Mouse (Mus musculus) gastrocnemius, adult 8-10 months (tissue): ENCODE data around the gene Dlg2. TPM values are rescaled to one million over a fixed set of nuclear protein-coding genes. Genes with fewer than 3 reads are reported as not detected.

Source experiments
- DNase-seq, 2 experiments: peaks; one replicate each; pipeline ENCODE4 v3.0.0; 2022; ENCODE audit warnings: low spot score in 2 of 2
- total RNA-seq, 4 experiments: library from RNA; stranded (reverse); gene quantifications; 2 replicates each; pipeline ENCODE4 v1.2.4; 2022

Gene Dlg2
- total RNA-seq, 4 experiments from 2014 or later, result 0.21 to 0.94 (median 0.48) TPM

DNA sequence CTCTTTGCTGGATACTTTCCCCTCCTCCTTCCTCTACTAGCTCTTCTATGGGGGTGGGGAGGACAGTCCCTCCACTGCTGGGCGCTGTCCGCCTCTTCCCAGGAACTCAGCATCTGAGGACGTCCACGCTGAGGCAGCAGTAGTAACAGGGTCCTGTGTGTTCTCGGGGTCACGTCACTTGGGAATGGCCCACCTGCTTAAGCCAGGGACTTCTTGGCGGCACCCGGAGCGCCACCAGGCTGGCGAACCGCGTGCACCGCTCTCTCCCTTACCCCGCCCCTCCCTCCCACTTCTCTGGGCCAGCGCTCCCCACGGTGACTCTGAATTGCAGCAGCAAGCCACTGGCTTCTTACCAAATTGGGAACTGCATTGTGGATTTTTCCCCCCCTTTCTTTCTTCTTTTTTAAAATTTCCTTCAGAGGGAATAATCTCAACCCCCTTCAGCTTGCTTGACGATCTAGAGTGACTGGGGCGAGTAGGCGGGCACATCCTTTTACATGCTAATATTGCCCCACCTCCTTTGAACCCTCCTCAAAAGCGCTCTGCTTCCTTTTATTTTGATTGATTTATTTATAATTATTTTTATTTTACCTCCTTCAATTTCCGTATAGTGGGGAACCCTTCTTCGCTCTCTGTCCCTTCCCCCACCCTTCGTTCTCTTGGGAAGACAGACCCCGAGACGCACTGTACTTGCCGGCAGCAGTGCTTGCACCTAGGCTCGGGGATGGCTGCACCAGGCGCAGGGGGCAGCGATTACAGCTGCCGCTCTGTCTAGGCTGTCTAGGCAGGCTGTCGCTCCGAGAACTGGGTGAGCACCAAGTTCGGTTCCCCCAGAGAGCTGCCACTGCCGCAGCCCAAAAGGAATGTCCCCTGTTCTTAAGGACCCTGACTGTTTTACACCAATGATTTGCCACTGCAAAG, 785.8 kb downstream of the Dlg2 start:
- DNase-seq, result no peak

DNA sequence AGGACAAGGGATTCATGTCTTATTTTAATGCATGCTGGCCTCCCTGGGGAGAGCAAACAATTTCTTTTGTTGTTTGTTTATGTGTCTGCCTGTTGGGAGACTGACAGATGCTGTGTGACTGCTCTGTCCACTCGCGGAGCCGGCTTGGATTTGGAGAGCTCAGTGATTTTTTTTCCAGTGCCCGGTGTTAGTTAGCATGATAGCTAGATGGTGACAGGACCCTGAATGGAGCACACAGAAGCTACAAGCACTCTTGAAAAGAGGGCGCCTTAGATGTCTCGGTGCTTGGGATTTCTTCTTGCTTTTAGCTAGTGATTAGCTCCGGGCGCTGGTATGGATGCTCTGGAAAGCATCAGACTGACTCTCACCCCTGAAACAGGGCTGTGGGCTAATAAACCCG, 786.5 kb downstream of the Dlg2 start:
- DNase-seq, result no peak

DNA sequence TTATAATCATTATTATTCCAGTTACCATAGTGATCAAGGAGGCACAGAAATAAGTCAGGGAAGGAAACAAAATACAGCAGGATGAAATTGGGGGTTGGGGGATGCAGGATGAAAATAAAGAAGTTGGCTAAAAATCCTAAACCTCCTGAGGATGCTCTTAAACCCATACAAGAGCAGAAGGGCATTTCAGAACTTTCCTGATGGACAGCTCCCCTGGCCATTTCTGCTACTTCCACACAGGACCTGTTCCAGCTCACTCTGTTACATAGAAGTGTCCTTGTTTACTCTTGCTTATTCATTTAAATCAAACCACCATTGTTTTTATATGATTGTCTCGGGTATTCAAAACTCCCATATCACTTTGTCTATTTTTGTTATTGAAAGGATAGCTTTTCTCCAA, 791.3 kb downstream of the Dlg2 start:
- DNase-seq, result no peak

DNA sequence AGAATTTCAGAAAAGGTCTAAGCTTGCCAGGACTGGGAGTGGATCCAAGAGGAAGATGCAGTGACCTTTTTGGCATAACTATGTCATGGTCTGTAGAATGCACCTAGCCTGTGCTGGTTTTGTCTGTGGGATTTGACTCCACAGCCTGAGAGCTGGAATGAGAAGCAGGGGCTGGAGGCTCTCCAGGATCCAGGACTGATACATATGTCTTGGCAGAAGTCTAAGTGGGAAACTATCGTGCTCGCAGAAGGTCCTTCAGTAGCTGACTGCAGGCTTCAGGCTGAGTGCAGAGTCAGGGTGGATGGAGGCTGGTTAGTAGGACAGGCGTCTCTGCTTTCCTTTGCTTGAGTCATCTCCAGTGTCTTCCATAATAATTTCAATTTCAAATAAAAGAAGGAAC, 807.7 kb downstream of the Dlg2 start:
- DNase-seq, result no peak

DNA sequence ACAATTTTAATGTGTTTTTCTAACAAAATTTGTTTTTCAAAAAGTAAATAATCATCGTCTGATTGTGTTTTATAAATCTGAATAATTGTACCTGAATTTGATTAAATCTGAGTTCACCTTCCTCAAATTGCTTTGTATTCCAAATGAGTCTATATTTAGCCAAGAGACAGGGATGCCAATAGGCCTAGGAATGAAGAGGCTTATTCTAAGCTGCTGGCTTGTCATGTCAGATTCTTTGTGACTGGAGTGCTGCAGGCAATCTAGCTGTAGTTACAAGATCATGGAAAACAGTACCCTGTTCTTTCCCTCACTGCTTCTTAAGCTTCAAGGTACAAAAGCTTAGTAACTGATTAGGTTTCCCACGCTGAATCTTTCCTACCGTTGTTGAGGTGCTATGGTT, 811.9 kb downstream of the Dlg2 start:
- no peak for DNase-seq

DNA sequence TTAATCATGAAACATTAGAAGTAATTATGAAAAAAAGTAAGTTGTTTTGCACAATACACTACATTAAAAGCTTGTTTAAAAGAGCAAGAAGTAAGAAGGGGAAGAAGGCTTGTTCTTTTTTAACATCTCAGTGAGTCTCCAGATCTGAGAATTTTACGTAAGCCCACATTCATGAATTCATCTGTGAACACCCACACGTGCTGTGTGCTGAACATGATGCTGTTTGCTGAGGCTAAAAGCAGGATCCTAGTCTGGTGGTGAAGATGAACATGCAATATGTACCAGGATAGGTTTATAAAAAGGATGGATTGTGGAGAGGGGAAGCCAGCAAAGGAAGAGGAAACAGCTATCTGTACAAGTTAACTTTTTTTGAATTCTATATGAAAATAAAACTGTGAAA, 819.7 kb downstream of the Dlg2 start:
- DNase-seq, result no peak

DNA sequence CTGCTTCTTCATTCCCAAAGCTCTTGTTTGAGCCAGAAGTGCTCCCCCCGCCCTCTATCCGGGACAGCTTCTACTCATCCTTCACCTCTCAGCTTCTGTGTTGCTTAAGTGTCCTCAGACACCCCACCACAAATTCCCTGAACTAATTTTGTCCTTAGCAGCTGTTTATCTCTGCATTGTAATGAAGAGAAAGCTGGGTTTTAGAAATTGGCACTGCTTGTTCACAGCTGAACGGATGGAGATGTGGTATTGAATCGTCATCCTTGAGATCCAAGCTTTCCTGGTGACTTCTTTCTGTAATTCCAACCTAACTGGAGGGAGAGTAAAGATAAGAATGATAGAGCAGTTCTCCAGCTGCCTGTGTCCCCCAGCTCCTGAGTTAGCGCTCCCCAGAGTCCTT, 834.7 kb downstream of the Dlg2 start:
- DNase-seq, result no peak

DNA sequence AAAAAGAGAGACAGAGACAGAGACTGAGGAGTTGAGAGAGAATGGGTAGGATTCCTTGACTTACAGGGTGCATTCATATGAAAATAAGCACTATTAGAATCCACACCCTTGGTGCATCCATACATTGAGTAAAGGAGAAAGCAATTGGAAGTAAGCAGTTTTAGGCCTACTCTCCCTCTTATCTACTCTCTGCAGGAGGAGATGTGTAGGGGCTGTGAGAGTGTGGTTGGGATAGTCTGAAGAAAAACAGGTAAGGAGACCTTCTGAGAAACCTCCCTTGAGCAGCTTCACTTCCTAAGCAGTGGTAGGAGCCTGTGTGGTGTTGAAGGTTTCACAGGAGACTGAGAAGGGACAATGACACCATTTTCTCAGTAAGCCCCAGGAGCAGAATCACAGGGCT, 868.6 kb downstream of the Dlg2 start:
- DNase-seq, result no peak

DNA sequence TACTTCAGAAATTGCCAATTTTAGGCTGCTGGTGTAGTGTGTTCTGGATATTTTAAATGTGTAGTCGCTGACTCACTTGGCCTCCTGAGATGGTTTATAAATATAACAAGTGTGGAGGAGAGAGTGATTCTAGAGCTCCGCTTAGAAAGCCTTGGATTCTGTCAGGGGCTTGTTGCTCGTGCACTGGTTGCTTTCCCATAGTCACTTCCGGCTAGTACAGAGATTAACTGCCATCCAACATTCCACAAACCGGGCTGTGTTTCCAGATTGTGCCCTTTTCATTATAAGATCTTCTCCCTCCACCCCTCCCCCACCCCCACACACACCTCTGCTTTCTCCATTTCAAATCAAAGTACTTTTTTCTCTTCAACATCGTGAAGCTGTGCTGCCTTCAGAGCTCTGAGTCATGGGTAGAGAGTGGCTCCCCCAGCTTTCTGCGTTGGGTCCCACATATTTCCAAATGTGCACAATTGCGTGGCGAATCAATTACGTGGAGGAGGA, 893.4 kb downstream of the Dlg2 start:
- no peak for DNase-seq

DNA sequence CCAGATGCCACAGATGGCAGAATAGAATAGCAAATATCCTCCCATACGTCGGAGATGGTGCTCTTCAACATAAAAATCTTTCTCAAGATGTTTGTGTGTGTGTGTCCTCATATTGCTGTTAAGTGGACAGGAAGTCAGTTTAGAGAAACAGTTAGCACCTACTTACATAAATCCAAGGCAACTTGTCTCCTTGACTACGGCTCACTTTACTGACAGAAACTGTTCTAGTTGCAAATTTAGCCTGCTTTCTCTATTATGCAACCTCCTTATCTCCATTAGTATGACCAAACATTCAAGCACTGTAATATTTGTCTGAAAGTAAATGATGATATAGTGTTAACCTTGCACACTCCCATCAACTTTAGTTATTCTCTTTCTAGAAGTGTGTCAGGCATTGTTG, 905.8 kb downstream of the Dlg2 start:
- no peak for DNase-seq

DNA sequence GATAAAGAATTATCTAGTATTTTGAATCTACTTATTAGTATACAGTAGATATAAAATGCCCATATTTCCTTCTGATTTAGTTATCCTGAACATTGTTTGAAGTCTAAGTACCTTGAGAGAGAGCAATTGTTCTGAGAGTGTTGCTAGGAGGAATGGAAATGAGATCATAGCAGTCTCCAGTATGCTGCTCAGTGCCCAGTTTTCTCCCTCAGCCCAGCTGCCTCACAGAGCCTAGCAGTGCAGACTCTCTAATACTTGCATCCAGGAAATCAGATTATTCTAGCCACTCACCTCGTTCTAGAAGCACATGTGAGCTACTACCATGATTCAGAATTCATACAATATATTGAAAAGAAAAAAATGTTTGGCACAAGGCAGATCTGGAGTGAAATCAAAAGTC, 907.4 kb downstream of the Dlg2 start:
- DNase-seq, result no peak

DNA sequence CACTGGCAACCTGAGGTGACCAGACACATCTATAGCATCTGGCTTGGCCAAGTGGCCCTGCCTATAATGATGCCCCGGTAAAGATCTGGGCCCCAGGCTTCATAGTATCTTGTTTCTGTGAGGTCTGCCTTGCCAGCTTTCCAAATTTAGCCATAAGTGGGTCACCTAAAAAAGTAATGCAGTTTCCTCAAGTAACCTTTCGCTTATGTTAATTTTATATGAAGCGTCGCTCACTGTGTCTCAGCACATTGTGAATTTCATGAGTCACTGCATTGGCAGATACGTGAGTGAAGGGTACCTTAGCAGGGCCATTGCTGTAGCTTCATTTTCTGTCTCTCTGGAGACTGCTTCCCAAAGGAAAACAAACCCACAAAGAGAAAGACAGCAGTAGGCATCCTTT, 912.8 kb downstream of the Dlg2 start:
- DNase-seq, result peak; percentile 2 to 17

DNA sequence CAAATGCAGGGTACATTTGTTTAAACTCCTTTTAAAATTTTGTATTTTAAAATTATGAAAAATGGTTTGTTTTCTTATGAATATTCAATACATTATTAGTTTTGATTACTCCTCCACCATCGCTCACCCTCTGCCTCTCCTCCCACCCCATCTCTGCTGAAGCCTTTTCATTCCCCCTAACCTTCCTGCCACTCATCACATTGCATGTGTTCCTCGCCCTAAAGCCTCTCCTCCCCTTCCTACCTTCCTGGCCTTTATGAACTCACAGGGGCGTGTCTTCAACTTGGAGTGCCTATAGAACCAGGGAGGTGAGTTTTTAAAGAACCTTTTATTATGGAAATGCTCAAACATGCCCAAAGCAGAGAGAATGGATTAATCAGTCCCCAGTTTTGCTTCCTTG, 921.4 kb downstream of the Dlg2 start:
- DNase-seq, result no peak

DNA sequence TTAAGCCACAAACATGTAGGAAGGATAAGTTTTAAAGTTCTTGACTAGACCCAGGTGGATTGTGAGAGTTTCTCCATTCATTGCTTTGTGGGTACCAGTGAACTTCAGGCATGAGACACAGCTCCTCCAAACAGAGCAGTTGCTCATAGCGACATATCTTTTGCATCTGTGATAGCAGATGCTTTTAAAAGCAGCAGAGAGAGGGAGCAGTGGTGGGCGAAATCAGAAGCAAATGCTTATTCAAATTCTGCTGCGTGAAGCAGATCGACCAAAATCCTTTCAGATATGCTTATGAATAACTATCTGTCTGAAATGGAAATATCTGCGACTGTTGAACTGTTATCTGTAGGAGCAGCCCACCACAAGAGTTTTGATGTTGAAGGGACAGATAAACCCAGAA, 935.6 kb downstream of the Dlg2 start:
- no peak for DNase-seq

DNA sequence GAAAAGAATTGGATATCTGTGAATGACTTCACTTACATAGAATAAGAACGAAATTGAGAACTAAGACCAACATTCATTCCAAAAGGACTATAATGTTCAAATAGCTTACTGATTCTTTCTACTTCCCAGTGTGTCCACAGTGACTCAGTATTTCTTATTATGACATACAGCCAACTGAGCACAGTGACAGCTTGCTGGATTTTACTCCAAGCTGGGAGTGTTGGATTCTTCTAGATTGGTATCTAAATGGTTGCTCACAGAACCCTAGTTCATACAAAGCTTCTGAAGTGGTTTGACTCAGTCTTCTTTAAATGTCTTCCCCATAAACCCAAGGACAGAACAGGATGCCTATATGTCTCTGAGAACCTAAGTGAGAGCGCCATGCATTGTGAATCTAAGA, 937.7 kb downstream of the Dlg2 start:
- no peak for DNase-seq

DNA sequence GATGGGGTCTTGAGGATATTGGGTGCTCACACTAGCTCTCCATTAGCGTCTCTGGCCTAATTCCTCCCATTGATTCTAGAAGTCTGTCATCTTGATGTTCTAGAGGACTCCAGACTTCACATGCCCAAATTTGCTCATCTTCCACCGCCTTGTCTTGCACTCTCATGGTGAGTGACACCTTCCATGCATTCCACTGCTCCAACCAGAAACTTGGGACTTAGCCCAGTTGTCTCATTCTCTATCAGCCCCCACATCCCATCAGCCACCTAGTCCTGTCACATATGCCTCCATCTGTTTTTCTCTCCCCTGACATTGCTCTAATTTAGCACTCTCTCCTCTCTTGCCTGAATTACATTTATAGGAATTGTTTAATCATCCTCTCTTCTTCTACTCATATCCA, 938.3 kb downstream of the Dlg2 start:
- DNase-seq, result no peak

DNA sequence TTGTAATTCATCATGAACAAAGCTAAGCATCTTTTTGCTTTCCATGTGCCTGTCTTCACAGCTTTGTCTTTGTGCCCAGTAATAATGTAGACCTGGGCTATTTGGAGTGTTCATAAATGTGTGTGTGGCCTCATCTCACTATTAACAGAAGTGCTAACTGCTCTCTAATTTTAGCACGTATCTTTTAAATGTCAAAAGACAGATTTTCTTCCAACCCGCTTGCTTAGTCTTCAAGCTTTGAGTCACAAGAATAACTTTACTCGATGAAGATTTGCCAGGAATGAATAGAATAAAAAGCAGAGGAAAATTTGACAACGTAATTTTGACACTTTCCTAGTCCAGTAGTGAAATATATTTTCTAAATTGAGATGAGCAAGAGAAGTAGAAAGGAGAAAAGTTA, 943.7 kb downstream of the Dlg2 start:
- no peak for DNase-seq

DNA sequence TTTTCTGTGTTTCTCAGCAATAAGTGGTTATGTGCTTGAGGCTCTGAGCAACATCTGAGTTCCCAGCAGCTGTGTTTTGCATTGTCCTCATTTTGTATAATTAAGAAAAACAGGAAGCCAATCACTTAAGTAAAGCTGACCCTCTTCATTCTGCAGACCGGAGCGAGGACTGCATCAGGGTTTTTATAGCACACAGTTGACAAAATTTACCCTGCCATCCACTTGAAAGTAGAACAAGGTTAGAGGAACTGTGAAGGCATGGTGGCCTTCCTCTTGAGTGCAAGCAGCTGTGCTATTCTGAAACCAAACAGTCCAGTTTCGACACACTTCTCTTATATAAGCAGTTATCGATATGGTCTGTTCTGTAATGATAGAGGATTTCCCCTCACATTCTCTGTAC, 947.3 kb downstream of the Dlg2 start:
- DNase-seq, result no peak

DNA sequence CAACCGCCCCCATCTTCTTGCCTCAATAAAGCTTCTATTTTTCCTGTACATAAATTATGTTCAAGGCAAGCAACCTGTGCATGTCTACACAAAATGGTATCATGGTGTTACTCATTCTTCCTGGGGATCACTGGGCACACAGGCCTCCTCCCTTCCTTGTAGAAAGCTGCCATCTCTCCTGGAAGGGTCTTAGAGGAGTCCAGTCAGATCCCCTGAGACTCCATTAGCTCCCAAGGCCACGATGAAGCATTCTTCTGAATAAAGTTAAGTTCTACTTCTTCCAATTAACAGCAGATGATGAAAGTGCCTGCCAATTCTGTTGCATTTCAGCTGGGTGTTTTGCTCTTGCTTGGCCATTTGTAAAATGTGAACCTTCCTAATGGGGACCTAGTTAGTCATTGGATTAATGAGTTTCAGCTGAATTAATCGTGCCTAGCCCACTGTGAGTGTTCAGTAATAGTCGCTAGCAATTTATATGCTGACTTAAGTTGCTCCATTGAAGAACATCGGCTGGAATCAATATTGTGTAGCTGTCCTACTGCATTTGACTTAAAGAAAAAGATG, 953.3 kb downstream of the Dlg2 start:
- no peak for DNase-seq

DNA sequence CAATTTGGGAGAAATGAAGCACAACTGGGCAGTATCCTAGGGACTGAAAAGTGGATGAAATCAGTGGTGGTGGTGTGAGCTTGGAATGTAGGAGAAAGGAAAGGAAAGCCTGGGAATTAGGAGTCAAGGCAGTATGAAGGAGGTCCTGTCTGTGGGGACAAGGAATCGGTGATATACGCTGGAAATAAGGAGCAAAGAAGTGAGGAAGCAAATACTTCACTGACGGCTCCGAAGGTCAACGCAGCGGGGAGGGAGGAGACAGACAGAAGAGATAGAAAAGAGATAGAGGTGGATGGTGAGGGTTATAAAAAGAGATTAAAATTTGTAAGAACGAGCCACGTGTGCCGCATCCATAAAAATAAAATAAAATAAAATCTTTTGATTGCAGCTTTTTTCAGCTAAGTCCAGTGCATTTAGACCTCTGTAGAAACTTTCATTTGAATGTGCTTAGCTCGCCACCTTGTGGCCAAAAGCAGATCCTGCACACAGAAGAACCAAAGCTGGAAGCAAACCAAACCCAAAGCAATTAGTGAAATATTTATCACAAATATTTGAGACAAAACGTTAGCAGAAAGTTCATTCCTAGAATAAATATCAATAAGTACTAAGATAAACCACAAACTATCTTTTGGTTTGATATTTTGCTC, 955.2 kb downstream of the Dlg2 start:
- DNase-seq, result no peak

DNA sequence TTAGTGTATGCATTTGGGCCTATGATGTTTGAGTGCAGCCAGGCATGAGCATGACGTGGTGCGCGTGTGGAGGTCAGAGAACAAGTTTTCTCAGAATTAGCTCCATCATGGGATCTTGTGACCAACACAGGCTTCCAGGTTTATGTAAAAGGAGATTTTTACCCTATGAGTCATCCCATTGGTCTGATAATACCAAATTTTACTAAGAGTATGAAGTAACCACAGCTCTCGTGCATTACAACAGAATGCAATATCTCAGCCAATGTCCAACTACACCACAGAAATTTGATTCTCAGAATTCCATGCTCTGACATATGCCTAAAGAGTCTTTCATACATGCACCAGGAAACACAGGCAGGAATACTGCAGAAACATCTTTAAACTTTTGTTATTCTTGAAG, 956.1 kb downstream of the Dlg2 start:
- DNase-seq, result no peak

DNA sequence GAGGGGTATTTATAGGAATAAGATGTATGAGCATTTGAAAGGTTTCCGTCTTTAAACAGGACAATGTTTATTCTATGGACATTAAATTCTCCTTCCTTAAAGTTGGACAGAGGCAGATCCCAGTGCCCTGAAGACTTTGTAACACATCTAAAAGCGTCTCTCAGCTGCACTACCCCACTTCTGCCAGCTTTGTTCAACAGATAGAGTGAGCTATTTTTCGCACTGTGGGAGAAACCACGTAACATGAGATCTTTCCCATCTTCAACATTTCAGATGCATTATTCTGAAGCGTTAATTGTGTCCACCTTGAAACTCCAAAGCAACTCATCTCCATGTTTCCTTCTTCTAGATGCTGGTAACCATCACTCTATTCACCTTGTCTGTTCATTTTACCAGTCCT, 958.3 kb downstream of the Dlg2 start:
- DNase-seq, result no peak

DNA sequence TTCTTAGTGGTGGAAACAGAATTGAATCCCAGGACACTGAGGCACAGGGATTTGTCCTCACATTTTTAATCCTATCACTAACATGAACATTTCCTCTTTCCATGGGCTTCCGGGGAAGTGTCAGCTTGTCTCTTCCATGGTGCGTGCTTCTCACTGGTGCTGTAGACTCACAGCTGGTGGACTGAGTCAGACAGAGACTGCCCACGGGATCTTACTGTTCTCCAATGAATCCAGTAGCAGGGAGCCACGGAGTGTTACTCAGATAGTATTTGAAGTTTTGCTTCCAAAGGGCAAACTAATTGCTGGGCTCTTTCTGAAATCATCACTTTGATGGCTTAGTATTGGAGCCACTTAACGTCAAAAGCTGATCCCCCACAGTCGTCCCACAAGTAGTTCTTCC, 963.9 kb downstream of the Dlg2 start:
- no peak for DNase-seq
